Mouse (Mus musculus): Measurements from ENCODE around the gene Gm10642.

DNA sequence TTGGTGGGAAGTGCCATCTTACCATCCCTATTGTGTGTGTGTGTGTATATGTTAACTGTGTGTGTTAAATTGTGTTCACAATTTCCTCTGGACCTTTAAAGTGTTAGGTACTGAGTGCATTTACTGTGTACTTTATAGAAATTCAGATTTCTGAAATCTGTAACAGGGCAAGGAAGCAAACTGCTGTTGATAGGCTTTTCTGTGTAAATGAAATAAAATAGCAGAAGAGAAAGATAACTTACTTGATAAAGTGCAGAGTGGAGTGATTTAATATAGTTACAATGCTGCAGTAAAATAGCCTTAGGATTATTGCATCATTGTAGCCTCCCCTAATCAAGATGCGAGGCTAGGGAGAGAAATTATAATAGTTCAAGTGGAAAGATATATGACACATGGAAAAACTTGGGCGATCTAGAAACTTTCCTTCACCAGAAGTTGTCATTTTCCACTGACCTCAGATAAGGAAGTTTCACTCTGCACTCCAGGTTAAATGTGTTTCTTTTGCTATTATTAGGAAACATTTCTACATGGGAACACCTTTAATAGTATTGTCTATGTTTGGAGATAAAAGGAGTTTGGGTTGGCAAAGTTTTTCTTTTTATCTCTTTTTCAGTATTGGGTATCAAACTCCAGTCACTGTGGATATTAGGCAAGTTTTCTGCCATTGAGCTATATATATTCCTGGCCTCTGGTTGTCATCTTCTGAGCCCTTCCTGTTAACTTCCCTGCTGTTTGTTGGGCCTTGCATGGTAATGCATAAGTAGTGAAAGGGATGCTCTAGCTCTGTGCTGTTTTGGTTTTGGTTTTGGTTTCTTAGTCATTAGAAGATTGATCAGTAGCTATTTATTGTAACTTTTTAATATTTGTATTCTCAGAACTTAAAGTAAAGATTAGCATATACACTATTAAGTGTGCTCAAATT lies 36.0 kb downstream of the Gm10642 start:
- no peak for TF ChIP-seq CTCF (IDR thresholded peaks at IDR 0.05; ENCODE audit: insufficient read depth, low read depth, low read length)
- TF ChIP-seq POLR2A (IDR thresholded peaks at IDR 0.05; ENCODE audit: insufficient read depth, low read depth, low read length): no peak

Measured in olfactory bulb, adult 2 months (tissue).